Mouse (Mus musculus) ES-Bruce4 (cell line): ENCODE measurements at regions not wholly inside any gene's neighbourhood (a gene's known extent, or its start where the extent isn't known, plus 50 kb on each side); places are given as distances from the start of the nearest gene placed in this dataset.

Experiments
- CTCF ChIP-seq: IDR thresholded peaks from one replicate; pipeline ENCODE4 v1.8.1; 2011; ENCODE audit warnings: low read depth, low read length
- EP300 ChIP-seq: IDR thresholded peaks from 2 replicates; pipeline ENCODE4 v1.6.1; 2011; ENCODE audit warnings: low read depth, low read length; ENCODE audit not compliant: insufficient read depth
- POLR2A ChIP-seq: IDR thresholded peaks from one replicate; pipeline ENCODE4 v1.8.1; 2011; ENCODE audit warnings: low read length; ENCODE audit not compliant: insufficient read depth

DNA sequence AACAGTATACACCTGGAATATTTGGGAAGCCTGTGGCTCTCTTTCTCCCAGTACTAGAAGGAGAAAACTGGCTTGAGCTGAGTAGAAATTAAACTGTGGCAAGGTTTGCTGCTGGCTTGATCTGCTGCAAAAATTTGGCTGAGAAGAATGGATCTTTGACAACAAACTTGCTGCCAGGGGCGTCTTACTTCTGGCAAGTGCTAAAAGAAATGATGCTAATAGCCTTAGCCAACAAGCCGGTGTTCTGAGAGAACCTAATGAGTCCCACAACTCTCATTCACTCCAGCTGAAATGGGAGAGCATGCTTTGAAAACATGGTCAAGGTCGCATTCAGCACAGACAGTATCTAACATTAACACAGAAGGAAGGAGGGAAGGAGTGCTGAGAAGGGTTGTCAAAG is 885.8 kb upstream of the Ddx18 start:
- TF ChIP-seq POLR2A (no peak), CTCF (no peak), EP300 (no peak)
